Mouse (Mus musculus): ENCODE measurements at regions not wholly inside any gene's neighbourhood (a gene's known extent, or its start where the extent isn't known, plus 50 kb on each side); places are given as distances from the start of the nearest gene placed in this dataset.

DNA sequence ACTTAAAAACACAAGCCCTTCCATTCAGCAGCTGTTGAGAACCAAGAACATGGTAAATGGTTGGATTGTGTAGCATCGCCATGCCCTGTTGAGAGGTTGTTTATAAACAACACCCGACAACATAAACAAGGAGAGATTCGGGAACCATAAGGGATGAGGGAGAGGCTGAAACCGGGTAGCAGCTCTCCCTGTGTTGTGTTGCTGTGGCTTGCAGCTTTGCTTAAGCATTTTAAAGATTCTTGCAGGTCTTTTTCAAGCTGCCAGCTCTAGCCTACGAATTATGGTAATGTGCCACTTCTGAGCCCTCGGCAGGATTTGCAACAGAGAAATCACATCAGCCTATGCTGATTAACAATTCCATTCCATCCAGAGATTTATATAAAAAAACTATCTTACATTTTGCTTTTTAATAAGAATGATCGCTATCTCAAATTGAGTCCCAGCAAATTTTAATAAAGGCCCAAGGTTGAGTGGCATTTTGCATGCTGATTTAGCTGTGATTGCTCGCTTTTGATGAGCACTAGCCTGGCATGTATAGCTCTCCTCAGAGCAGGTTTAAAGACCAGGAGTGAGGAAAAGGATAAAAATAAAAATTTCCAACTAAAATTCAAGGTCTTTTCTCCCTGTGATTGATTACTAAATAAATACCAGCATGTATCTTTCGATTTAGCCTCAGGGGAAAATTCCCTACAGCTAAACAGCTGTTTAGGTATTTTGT, 445.7 kb upstream of the 4930412O13Rik start:
- no peak for DNase-seq (ENCODE audit: low spot score in 2 of 2)

DNA sequence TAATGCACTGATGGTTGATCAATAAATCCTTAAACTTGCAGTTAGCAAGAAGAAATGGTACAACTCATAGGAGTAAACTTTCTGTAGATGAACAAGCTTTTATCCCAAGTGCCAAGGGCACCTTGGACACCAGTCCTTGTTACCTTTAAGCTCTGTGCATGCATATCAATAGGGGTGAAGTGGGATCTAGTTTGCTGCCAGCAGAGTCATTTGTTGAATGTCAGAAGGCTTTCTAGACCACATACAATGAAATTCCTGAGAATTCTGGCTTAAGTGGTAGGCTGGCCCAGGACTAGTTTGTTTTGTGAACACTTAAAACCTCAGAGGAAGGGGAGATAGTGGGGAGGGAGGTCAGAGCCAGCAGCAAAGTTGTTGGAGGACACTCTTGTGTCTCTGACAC, 437.9 kb upstream of the 4930412O13Rik start:
- no peak for DNase-seq (ENCODE audit: low spot score in 2 of 2)

DNA sequence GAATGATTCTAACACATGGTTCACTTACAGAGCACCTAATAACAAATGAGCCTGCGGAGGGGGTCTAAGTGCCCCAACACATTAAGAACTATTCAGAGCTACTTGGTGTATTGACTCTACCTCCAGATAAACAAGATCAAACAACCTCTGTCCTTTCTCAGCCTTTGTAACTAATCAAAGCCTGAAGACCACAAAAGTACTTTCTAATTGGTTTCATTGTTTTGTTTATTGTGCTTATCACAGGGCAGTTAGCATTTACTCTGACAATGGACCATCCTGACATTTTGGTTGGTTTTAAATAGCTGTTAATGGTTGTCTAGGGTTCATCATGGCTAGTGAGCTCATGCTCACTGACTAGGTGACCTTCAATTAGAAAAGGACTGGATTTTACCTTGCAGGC, 435.2 kb upstream of the 4930412O13Rik start:
- DNase-seq (ENCODE audit: low spot score in 2 of 2) = no peak

DNA sequence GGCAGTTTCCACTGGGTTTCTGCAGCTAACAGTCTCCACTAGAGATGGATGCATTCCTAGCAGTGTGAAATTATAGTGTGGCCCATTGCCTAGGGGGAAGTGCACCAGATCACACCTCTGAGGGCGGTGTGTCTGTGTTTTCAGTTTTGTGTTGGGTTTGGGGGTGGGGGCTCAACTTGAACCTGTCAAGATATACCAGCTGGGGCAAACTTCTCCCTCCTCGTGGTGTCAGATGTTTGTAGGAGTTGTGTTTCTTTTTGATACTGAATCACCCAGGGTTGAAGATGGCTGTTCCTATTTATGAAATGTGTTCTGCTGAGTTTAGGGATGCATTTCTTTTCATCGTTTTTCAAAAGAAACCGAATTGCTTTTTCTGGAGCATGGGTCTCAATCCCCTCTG, 416.6 kb upstream of the 4930412O13Rik start:
- DNase-seq (ENCODE audit: low spot score in 2 of 2) = no peak

- DNase-seq (ENCODE audit: low spot score in 2 of 2) = no peak
These were observed 416.2 kb upstream of the 4930412O13Rik start for GRCm38 (mm10) chr2:9464818-9465217.

GRCm38 (mm10) chr2:9467573-9467972, 413.5 kb upstream of the 4930412O13Rik start:
- no peak for DNase-seq (ENCODE audit: low spot score in 2 of 2)

DNA sequence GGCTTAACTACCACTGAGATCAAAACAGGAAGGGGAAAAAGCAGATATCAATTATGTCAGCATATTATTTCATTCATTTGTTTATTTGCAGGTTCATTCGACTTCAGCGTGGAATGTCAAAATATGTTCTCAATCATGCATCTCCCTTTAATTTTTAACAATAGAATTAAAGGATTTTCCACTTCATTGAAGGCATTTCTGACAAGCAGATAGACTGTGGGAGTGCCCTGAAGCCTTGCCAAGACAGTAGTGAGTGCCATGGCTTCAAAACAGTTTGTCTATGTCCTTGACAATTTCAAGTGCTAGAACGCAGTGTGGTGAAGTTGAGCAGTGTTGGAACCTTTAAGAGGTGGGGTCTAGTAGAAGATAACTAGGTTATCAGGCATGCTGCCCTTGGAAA, 412.4 kb upstream of the 4930412O13Rik start:
- no peak for DNase-seq (ENCODE audit: low spot score in 2 of 2)

- no peak for DNase-seq (ENCODE audit: low spot score in 2 of 2)
These were observed 399.2 kb upstream of the 4930412O13Rik start for GRCm38 (mm10) chr2:9481678-9482345.

GRCm38 (mm10) chr2:9487381-9487914, 393.6 kb upstream of the 4930412O13Rik start:
- no peak for DNase-seq (ENCODE audit: low spot score in 2 of 2)

GRCm38 (mm10) chr2:9493606-9494145, 387.4 kb upstream of the 4930412O13Rik start:
- DNase-seq (ENCODE audit: low spot score in 2 of 2) = peak; percentile 54 to 56

- peak; percentile 18 to 31 for DNase-seq (ENCODE audit: low spot score in 2 of 2)
These were observed 361.0 kb upstream of the 4930412O13Rik start for GRCm38 (mm10) chr2:9520045-9520444.

DNA sequence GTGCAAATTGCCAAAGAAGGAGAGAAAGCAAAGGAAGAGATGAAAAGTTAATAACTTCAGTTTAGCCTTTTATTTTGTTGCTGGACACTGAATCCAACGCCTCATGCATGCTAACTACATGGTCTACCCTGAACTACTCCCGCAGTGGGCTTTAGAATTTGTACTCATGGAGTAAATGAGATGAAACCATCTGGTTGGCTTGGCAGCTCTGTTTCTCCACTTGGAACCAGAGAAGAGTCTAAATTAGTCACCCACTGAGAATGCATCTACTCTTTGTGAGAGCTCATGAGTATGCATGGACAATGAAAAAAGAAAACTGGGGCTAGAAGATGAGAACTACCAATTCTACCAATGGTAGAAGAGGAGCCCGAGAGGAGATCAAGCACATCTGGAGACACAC, 355.1 kb upstream of the 4930412O13Rik start:
- DNase-seq (ENCODE audit: low spot score in 2 of 2) = no peak

GRCm38 (mm10) chr2:9535141-9535658, 345.9 kb upstream of the 4930412O13Rik start:
- no peak for DNase-seq (ENCODE audit: low spot score in 2 of 2)

DNA sequence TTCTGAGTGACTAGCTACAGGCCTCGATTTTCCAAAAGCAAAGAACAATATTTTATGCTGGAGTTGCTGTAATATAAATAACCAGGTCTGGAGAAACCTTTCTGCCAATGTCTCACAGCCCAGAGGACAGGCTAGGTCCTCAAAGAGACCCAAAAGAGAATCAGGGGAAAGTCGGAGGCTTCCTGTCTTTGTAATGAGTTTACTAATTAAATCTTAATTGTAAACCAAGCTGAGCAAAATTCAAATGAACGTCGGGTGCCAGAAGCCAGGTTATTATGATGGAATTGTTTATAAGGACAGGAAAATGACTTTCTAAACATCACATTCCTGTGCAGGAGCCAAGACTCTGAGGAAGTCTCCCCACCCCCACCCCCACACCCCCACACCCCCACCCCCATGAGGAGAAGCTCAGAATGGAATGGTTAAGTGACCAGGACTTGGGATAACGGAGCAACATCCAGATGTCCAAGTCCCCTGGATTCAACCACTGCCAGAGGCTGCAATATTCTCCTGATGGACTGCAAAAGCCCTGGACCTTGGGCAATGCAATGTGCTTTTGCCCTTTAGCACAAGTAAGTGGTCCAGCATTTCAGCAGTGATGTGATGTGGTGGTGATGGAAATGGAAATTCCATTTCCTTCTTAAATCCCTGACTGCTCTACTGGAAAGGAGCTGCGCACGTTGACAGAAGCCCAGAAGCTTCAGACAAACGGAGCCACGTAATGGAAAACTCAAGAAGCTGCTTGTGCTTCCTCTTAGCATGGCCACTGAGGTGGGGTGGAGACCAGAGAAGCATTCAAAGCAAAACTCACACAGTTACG, 333.1 kb upstream of the 4930412O13Rik start:
- DNase-seq (ENCODE audit: low spot score in 2 of 2) = no peak

GRCm38 (mm10) chr2:9553313-9553712, 327.7 kb upstream of the 4930412O13Rik start:
- DNase-seq (ENCODE audit: low spot score in 2 of 2) = no peak

DNA sequence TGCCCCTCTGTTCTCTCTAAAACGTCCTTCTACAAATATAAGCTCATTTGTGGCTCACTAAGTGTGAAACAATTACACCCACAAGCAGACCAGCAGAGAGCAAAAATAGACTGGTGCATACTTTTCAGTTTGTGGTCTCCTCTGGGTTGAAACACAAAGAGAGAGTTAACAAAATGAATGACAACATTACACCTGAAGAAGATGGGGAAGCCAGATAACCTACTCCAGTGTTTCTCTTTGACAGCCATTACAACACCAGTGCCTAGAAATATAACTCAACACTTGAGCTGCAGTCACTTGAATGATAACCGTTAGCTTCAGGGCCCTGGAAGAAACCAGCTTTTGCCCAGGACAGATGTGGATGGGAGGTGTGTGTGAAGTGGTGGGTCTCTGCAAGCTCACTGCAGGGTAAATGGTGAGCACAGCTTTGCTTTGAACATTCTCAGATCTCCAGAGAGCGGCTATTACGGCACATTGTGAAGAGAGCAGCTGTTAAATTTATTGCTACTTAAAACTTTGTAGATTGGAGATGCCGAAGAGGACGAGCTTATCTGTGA, 316.5 kb upstream of the 4930412O13Rik start:
- DNase-seq (ENCODE audit: low spot score in 2 of 2) = peak; percentile 26 to 30

DNA sequence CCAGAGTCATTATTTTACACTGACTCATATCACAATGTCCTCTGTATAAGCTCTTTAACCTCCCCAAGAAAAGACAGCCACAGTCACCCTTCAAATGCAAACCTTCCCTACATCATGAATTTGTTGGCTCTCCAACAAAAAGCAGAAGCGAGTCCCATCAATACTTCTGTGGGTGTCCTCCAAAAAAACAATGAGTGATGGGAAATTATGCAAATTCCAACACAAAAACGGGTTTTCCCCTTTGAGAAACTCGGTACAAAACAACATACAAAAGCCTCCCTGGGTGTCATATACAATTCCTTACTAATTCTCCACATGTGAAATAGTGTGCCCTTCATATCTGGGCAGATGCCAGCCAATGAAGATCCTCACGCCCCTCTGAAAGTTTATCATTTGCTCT, 311.8 kb upstream of the 4930412O13Rik start:
- DNase-seq (ENCODE audit: low spot score in 2 of 2) = no peak

GRCm38 (mm10) chr2:9574196-9574595, 306.9 kb upstream of the 4930412O13Rik start:
- no peak for DNase-seq (ENCODE audit: low spot score in 2 of 2)

DNA sequence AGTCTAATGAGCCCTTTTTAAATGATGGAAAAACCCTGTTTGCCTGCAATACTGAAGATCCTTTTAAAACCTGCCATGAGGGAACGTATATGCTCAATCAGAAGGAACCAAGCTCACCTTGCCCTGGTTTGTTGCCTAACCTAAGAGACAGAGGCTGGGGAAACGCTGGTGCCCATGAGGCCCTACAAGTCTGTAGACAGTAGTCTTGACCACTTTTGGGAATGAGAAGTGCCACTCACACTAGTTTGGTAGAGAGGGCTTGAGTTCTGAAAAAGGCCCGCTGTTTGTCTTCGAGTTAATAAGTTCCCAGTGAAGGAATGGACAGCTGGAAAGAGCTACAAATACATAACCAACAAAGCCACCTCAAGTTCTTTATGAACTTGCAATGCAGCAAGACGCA, 306.4 kb upstream of the 4930412O13Rik start:
- DNase-seq (ENCODE audit: low spot score in 2 of 2) = no peak

DNA sequence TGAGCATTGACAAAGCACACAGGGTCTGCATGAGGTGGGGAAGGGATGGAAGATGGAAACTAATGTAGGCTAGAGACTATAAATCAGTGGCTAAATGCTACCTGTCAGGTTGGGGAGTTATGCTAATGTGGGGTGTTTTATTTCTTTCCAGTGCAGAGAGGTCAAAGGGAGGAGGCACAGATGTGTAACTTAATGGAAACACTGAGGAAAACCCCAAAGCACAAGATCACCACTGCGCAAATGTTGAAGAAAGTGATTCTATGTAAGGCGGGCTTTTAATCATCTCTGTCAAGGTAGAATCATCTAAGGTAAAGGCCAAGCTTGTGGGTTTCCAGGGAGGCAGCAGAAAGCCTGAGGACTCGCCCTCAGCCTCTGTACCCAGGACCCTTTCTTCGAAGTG, 303.2 kb upstream of the 4930412O13Rik start:
- no peak for DNase-seq (ENCODE audit: low spot score in 2 of 2)

DNA sequence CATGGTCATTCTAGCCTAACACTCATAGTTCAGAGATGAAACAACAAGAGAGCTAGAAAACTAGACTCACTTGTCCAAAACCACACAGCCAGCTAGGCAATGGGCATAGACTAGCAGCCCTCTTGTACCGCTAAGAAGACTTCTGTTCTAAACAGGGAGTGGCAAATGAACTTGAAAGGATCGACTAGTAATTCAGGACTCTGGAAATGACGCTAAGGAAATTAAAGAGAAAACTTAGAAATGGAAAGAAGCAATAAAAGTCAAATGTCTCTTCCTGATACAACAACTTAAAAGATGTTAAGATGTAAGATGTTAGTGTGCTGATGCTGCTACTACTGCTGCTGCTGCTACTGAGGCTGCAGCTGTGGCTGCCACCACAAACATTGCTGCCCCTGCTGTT, 293.7 kb upstream of the 4930412O13Rik start:
- no peak for DNase-seq (ENCODE audit: low spot score in 2 of 2)

Measured in thymus, postnatal 10 days (tissue).